Mouse (Mus musculus): ENCODE results near the gene Cry2. TPM values are rescaled to one million over a fixed set of nuclear protein-coding genes. Genes with fewer than 3 reads are reported as not detected.

The Cry2 gene
- polyA plus RNA-seq, 1 experiment = 28.7 TPM

- DNase-seq (ENCODE audit: low read depth) = no peak
Measured at GRCm38 (mm10) chr2:92370821-92371805, 62.7 kb downstream of the Cry2 start.

- no peak for DNase-seq (ENCODE audit: low read depth)
Measured at GRCm38 (mm10) chr2:92370375-92370774, 63.5 kb downstream of the Cry2 start.

- no peak for DNase-seq (ENCODE audit: low read depth)
Measured at GRCm38 (mm10) chr2:92367383-92368029, 66.3 kb downstream of the Cry2 start.

- DNase-seq (ENCODE audit: low read depth) = no peak
Measured at GRCm38 (mm10) chr2:92365568-92365967, 68.3 kb downstream of the Cry2 start.

GRCm38 (mm10) chr2:92364086-92364485 is 69.8 kb downstream of the Cry2 start:
- DNase-seq (ENCODE audit: low read depth) = no peak

- no peak for DNase-seq (ENCODE audit: low read depth)
Measured at GRCm38 (mm10) chr2:92362571-92363228, 71.1 kb downstream of the Cry2 start.

GRCm38 (mm10) chr2:92361795-92362194 is 72.0 kb downstream of the Cry2 start:
- DNase-seq (ENCODE audit: low read depth) = no peak

GRCm38 (mm10) chr2:92360893-92361292 is 73.0 kb downstream of the Cry2 start:
- DNase-seq (ENCODE audit: low read depth) = no peak

- no peak for DNase-seq (ENCODE audit: low read depth)
Measured at GRCm38 (mm10) chr2:92360186-92360823, 73.5 kb downstream of the Cry2 start.

- DNase-seq (ENCODE audit: low read depth) = no peak
Measured at GRCm38 (mm10) chr2:92359301-92359700, 74.5 kb downstream of the Cry2 start.

- DNase-seq (ENCODE audit: low read depth) = no peak
Measured at GRCm38 (mm10) chr2:92354224-92354623, 79.6 kb downstream of the Cry2 start.

Other genes with a start within 250 kb of the Cry2 start
- 96.0 and 180 TPM in 2 replicates for gene Pex16, start 59.4 kb downstream of the Cry2 start, polyA plus RNA-seq (2012; rRNA removed)
- gene Large2, start 59.2 kb downstream of the Cry2 start, polyA plus RNA-seq (2012; rRNA removed) = 22.6 and 27.0 TPM in 2 replicates
- gene 1700029I15Rik, start 51.5 kb downstream of the Cry2 start, polyA plus RNA-seq (2012; rRNA removed) = 6.0 and 7.5 TPM in 2 replicates
- 13.6 and 18.1 TPM in 2 replicates for gene Mapk8ip1, start 32.8 kb downstream of the Cry2 start, polyA plus RNA-seq (2012; rRNA removed)
- 43.0 and 57.1 TPM in 2 replicates for gene Slc35c1, start 26.5 kb upstream of the Cry2 start, polyA plus RNA-seq (2012; rRNA removed)
- gene Chst1, start 165.7 kb upstream of the Cry2 start, polyA plus RNA-seq (2012; rRNA removed) = 43.6 and 77.9 TPM in 2 replicates